Mouse (Mus musculus) skeletal muscle tissue, adult 2 months (tissue): Measurements from ENCODE around the gene Pik3cd.
"Not testable (repeated sequence)": the region's sequence is repeated elsewhere in the genome, so short reads cannot be mapped to it uniquely, and the experiment has no call there.

Experiments
- DNase-seq: peaks from one replicate; pipeline ENCODE4 v3.0.0-alpha.2; 2012; ENCODE audit warnings: low read depth, low spot score

The Pik3cd gene

GRCm38 (mm10) chr4:149650493-149651193 lies 51.7 kb downstream of the Pik3cd start:
- DNase-seq: peak; percentile 50

GRCm38 (mm10) chr4:149648031-149648805 lies 54.2 kb downstream of the Pik3cd start:
- DNase-seq: no peak

GRCm38 (mm10) chr4:149645761-149646160 lies 56.6 kb downstream of the Pik3cd start:
- no peak for DNase-seq

GRCm38 (mm10) chr4:149641956-149642355 lies 60.4 kb downstream of the Pik3cd start:
- no peak for DNase-seq

- DNase-seq: no peak
Measured at GRCm38 (mm10) chr4:149641400-149641799, 61.0 kb downstream of the Pik3cd start.

GRCm38 (mm10) chr4:149640831-149641230 lies 61.5 kb downstream of the Pik3cd start:
- DNase-seq: no peak

- peak; percentile 60 for DNase-seq
Measured at GRCm38 (mm10) chr4:149637942-149638341, 64.4 kb downstream of the Pik3cd start.

GRCm38 (mm10) chr4:149635915-149636415 lies 66.4 kb downstream of the Pik3cd start:
- DNase-seq: no peak

GRCm38 (mm10) chr4:149634966-149635365 lies 67.4 kb downstream of the Pik3cd start:
- DNase-seq: no peak

GRCm38 (mm10) chr4:149634157-149634556 lies 68.2 kb downstream of the Pik3cd start:
- DNase-seq: no peak

- no peak for DNase-seq
Measured at GRCm38 (mm10) chr4:149632670-149633307, 69.6 kb downstream of the Pik3cd start.

- no peak for DNase-seq
Measured at GRCm38 (mm10) chr4:149628810-149629209, 73.6 kb downstream of the Pik3cd start.

- peak; percentile 31 for DNase-seq
Measured at GRCm38 (mm10) chr4:149628372-149628771, 74.0 kb downstream of the Pik3cd start.

GRCm38 (mm10) chr4:149626809-149627208 lies 75.6 kb downstream of the Pik3cd start:
- no peak for DNase-seq

- DNase-seq: no peak
Measured at GRCm38 (mm10) chr4:149623711-149624110, 78.7 kb downstream of the Pik3cd start.

- no peak for DNase-seq
Measured at GRCm38 (mm10) chr4:149621286-149621685, 81.1 kb downstream of the Pik3cd start.

GRCm38 (mm10) chr4:149619988-149620387 lies 82.4 kb downstream of the Pik3cd start:
- no peak for DNase-seq

GRCm38 (mm10) chr4:149616999-149617398 lies 85.4 kb downstream of the Pik3cd start:
- DNase-seq: not testable (repeated sequence)

- no peak for DNase-seq
Measured at GRCm38 (mm10) chr4:149614869-149615268, 87.5 kb downstream of the Pik3cd start.

- not testable (repeated sequence) for DNase-seq
Measured at GRCm38 (mm10) chr4:149613497-149613896, 88.9 kb downstream of the Pik3cd start.

GRCm38 (mm10) chr4:149611376-149612044 lies 90.9 kb downstream of the Pik3cd start:
- DNase-seq: no peak
